Mouse (Mus musculus): ENCODE data around the gene Mmp15. TPM values are rescaled to one million over a fixed set of nuclear protein-coding genes. Genes with fewer than 3 reads are reported as not detected.
"Not testable (repeated sequence)": the region's sequence is repeated elsewhere in the genome, so short reads cannot be mapped to it uniquely, and the experiment has no call there.

Mmp15 gene
- total RNA-seq, 1 experiment, result 5.4 TPM

GRCm38 (mm10) chr8:95376309-95376999 is 24.4 kb downstream of the Mmp15 start:
- DNase-seq (ENCODE audit: low read depth, low spot score), result no peak
- Histone ChIP-seq H3K4me1 (ENCODE audit: control insufficient read depth in 2 of 2, insufficient read depth in 2 of 2, low read length in 2 of 2, poor library complexity in 1 of 2) (peaks cover 0 to 10% of the 10 kb centered on the region in 2 experiments; a peak in 2 of 4 replicates), H3K4me3 (ENCODE audit: insufficient read depth in 1 of 2, low read depth in 1 of 2, low read length in 2 of 2, poor library complexity in 1 of 2, severe bottlenecking in 1 of 2) (no peak overlapping the region), H3K9me3 (ENCODE audit: control insufficient read depth, insufficient read depth, low read depth, low read length) (no peaks in the 10 kb centered on the region), H3K27ac (ENCODE audit: insufficient read depth, low read depth, low read length, poor library complexity, severe bottlenecking) (no peak overlapping the region), H3K9ac (ENCODE audit: insufficient read depth, low read depth, low read length, poor library complexity, severe bottlenecking) (no peak overlapping the region), H3K36me3 (ENCODE audit: control insufficient read depth, insufficient read depth, low read length, poor library complexity, severe bottlenecking) (no peaks in the 10 kb centered on the region)
- in situ Hi-C loops (cut with MboI; ENCODE audit: low sequenced_read_pairs in 2 of 2, unreplicated experiment in 2 of 2), result no loop called here
- no peak for TF ChIP-seq ZC3H11A (IDR thresholded peaks at IDR 0.05; ENCODE audit: borderline replicate concordance, low read depth, low read length)
- TF ChIP-seq HCFC1 (IDR thresholded peaks at IDR 0.05; ENCODE audit: borderline replicate concordance, insufficient read depth, low read length), result no peak
- no peak for TF ChIP-seq ZNF384 (IDR thresholded peaks at IDR 0.05; ENCODE audit: low read depth, low read length)
- TF ChIP-seq CHD2 (IDR thresholded peaks at IDR 0.05; ENCODE audit: low read depth, low read length), result no peak
- TF ChIP-seq MAFK (IDR thresholded peaks at IDR 0.05; ENCODE audit: insufficient read depth, low read depth, low read length), result no peak

DNA sequence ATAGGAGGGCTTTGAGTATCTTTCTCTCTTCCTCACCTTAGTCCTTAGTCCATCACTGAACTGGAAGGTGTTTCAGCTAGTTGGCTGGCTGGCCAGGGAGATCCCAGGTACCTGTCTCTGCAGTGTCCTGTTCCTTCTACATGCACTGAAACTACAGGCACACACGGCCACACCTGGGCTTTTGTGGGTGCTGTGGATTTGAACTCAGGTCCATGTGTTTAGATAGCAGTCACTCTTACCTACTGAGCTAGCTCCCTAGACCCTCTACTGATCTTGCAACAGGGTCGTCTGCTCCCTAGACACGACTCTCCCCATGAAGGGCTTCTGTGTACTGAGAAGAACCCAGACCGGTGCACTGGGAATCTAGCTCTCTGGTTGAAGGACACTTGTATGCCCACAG is 25.0 kb downstream of the Mmp15 start:
- no peaks in the 10 kb centered on the region for H3K9me3 ChIP-seq (ENCODE audit: control insufficient read depth, insufficient read depth, low read depth, low read length)
- no peak overlapping the region for H3K9ac ChIP-seq (ENCODE audit: insufficient read depth, low read depth, low read length, poor library complexity, severe bottlenecking)
- in situ Hi-C loops (cut with MboI; ENCODE audit: low sequenced_read_pairs in 2 of 2, unreplicated experiment in 2 of 2), result no loop called here
- DNase-seq (ENCODE audit: low read depth, low spot score), result no peak
- H3K4me1 ChIP-seq (ENCODE audit: control insufficient read depth in 2 of 2, insufficient read depth in 2 of 2, low read length in 2 of 2, poor library complexity in 1 of 2), result peaks cover 0 to 10% of the 10 kb centered on the region in 2 experiments; a peak in 2 of 4 replicates
- TF ChIP-seq ZNF384 (IDR thresholded peaks at IDR 0.05; ENCODE audit: low read depth, low read length) (no peak), MAFK (IDR thresholded peaks at IDR 0.05; ENCODE audit: insufficient read depth, low read depth, low read length) (no peak), ZC3H11A (IDR thresholded peaks at IDR 0.05; ENCODE audit: borderline replicate concordance, low read depth, low read length) (no peak), CHD2 (IDR thresholded peaks at IDR 0.05; ENCODE audit: low read depth, low read length) (no peak), HCFC1 (IDR thresholded peaks at IDR 0.05; ENCODE audit: borderline replicate concordance, insufficient read depth, low read length) (no peak)
- no peak overlapping the region for H3K27ac ChIP-seq (ENCODE audit: insufficient read depth, low read depth, low read length, poor library complexity, severe bottlenecking)
- no peaks in the 10 kb centered on the region for H3K36me3 ChIP-seq (ENCODE audit: control insufficient read depth, insufficient read depth, low read length, poor library complexity, severe bottlenecking)
- no peak overlapping the region for H3K4me3 ChIP-seq (ENCODE audit: insufficient read depth in 1 of 2, low read depth in 1 of 2, low read length in 2 of 2, poor library complexity in 1 of 2, severe bottlenecking in 1 of 2)

GRCm38 (mm10) chr8:95377863-95378291 is 25.8 kb downstream of the Mmp15 start:
- Histone ChIP-seq H3K4me1 (ENCODE audit: control insufficient read depth in 2 of 2, insufficient read depth in 2 of 2, low read length in 2 of 2, poor library complexity in 1 of 2) (peaks cover 0 to 10% of the 10 kb centered on the region in 2 experiments; a peak in 2 of 4 replicates), H3K4me3 (ENCODE audit: insufficient read depth in 1 of 2, low read depth in 1 of 2, low read length in 2 of 2, poor library complexity in 1 of 2, severe bottlenecking in 1 of 2) (no peak overlapping the region), H3K9ac (ENCODE audit: insufficient read depth, low read depth, low read length, poor library complexity, severe bottlenecking) (no peak overlapping the region), H3K9me3 (ENCODE audit: control insufficient read depth, insufficient read depth, low read depth, low read length) (no peaks in the 10 kb centered on the region), H3K36me3 (ENCODE audit: control insufficient read depth, insufficient read depth, low read length, poor library complexity, severe bottlenecking) (no peaks in the 10 kb centered on the region), H3K27ac (ENCODE audit: insufficient read depth, low read depth, low read length, poor library complexity, severe bottlenecking) (no peak overlapping the region)
- TF ChIP-seq ZNF384 (IDR thresholded peaks at IDR 0.05; ENCODE audit: low read depth, low read length), result no peak
- TF ChIP-seq ZC3H11A (IDR thresholded peaks at IDR 0.05; ENCODE audit: borderline replicate concordance, low read depth, low read length), result no peak
- no peak for TF ChIP-seq HCFC1 (IDR thresholded peaks at IDR 0.05; ENCODE audit: borderline replicate concordance, insufficient read depth, low read length)
- TF ChIP-seq CHD2 (IDR thresholded peaks at IDR 0.05; ENCODE audit: low read depth, low read length), result no peak
- TF ChIP-seq MAFK (IDR thresholded peaks at IDR 0.05; ENCODE audit: insufficient read depth, low read depth, low read length), result no peak
- in situ Hi-C loops (cut with MboI; ENCODE audit: low sequenced_read_pairs in 2 of 2, unreplicated experiment in 2 of 2), result no loop called here
- no peak for DNase-seq (ENCODE audit: low read depth, low spot score)

DNA sequence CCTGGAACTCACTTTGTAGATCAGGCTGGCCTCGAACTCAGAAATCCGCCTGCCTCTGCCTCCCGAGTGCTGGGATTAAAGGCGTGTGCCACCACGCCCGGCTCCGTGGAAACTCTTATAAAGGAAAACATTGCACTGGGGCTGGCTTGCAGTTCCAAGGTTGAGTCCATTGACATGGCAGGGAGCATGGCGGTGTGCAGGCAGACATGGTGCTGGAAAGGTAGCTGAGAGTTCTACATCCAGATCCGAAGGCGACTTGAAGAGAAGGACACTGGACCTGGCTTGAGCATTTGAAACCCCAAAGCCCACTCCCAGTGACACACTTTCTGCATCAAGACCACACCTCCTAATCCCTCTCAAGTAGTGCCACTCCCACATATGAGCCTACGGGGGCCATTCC is 26.9 kb downstream of the Mmp15 start:
- H3K4me3 ChIP-seq (ENCODE audit: insufficient read depth in 1 of 2, low read depth in 1 of 2, low read length in 2 of 2, poor library complexity in 1 of 2, severe bottlenecking in 1 of 2); DNase-seq (ENCODE audit: low read depth, low spot score); H3K27ac ChIP-seq (ENCODE audit: insufficient read depth, low read depth, low read length, poor library complexity, severe bottlenecking); H3K4me1 ChIP-seq (ENCODE audit: control insufficient read depth in 2 of 2, insufficient read depth in 2 of 2, low read length in 2 of 2, poor library complexity in 1 of 2); H3K36me3 ChIP-seq (ENCODE audit: control insufficient read depth, insufficient read depth, low read length, poor library complexity, severe bottlenecking); H3K9me3 ChIP-seq (ENCODE audit: control insufficient read depth, insufficient read depth, low read depth, low read length); H3K9ac ChIP-seq (ENCODE audit: insufficient read depth, low read depth, low read length, poor library complexity, severe bottlenecking); in situ Hi-C loops (cut with MboI; ENCODE audit: low sequenced_read_pairs in 2 of 2, unreplicated experiment in 2 of 2): not testable (repeated sequence)

DNA sequence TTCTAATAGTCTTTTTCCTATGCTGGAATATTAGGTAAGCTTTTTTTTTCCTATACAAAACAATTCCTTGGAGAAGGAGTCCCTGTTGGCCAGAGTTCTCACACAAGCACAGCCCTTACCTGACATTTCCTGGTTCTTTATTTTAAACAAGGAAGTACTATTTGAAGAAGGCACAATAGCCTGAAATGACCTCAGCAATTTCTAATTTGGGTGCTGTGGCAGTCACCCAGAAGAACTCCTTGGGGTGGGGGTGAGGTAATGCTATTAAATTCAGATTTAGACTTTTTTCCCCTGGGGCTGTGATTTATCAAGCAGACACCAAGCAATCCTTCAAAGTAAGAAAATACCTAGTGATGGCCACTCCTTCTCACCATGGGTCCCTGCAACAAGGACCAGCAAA is 28.9 kb downstream of the Mmp15 start:
- no peaks in the 10 kb centered on the region for H3K36me3 ChIP-seq (ENCODE audit: control insufficient read depth, insufficient read depth, low read length, poor library complexity, severe bottlenecking)
- H3K4me3 ChIP-seq (ENCODE audit: insufficient read depth in 1 of 2, low read depth in 1 of 2, low read length in 2 of 2, poor library complexity in 1 of 2, severe bottlenecking in 1 of 2), result no peak overlapping the region
- TF ChIP-seq ZC3H11A (IDR thresholded peaks at IDR 0.05; ENCODE audit: borderline replicate concordance, low read depth, low read length), result no peak
- no peak for TF ChIP-seq ZNF384 (IDR thresholded peaks at IDR 0.05; ENCODE audit: low read depth, low read length)
- no peak for TF ChIP-seq HCFC1 (IDR thresholded peaks at IDR 0.05; ENCODE audit: borderline replicate concordance, insufficient read depth, low read length)
- no peak for TF ChIP-seq CHD2 (IDR thresholded peaks at IDR 0.05; ENCODE audit: low read depth, low read length)
- no peak for TF ChIP-seq MAFK (IDR thresholded peaks at IDR 0.05; ENCODE audit: insufficient read depth, low read depth, low read length)
- no peaks in the 10 kb centered on the region for H3K4me1 ChIP-seq (ENCODE audit: control insufficient read depth in 2 of 2, insufficient read depth in 2 of 2, low read length in 2 of 2, poor library complexity in 1 of 2)
- no peak for DNase-seq (ENCODE audit: low read depth, low spot score)
- in situ Hi-C loops (cut with MboI; ENCODE audit: low sequenced_read_pairs in 2 of 2, unreplicated experiment in 2 of 2), result no loop called here
- H3K27ac ChIP-seq (ENCODE audit: insufficient read depth, low read depth, low read length, poor library complexity, severe bottlenecking), result no peak overlapping the region
- no peak overlapping the region for H3K9ac ChIP-seq (ENCODE audit: insufficient read depth, low read depth, low read length, poor library complexity, severe bottlenecking)
- H3K9me3 ChIP-seq (ENCODE audit: control insufficient read depth, insufficient read depth, low read depth, low read length), result no peaks in the 10 kb centered on the region
